Mouse (Mus musculus): ENCODE data around the gene Npy4r. TPM values are rescaled to one million over a fixed set of nuclear protein-coding genes. Genes with fewer than 3 reads are reported as not detected.
A peak's percentile ranks its signal among the peaks of the same experiment; 100 is the strongest.

Npy4r gene
- total RNA-seq, 2 experiments from 2014 or later = 0.20 TPM; not detected in 1

DNA sequence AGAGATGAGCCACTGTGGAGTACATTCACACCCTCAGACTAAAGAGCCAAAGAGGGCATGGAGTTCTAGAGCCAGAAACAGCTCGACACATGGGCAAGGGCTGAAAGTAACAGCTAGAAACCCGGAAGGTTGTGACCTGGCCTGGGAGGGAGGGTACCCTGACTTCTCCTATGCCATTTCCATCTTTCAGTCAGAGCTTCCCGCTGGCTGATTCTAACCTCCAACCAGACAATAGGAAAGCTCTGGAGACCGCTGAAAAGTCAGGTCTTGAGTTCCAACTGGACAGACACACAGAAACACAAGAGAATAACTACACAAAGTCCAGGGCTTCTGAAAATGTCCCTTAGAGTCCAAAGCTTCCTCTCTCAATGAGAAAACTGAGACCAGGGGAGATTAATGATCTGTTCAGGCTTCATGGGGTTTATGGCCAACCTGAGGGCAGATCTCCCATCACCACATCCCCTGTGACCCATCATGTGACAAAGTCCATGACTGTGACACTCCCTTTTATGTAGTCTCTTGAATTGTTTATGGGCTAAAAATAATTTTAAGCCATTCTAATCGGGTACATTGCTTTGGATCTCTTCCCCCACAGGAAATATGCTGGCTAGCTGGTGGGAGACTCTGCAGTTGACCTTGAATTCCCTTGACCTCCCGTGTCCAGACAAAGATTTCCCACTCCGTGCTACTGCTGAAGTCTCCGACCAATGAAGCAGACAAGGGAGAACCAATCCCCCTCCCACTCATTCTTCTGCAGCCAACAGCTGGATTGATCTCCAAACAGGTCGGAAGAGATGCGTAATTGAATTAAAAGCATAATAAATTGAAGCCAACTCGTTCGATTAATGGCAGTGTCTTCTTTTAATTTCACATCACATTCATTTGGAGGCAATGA is 32.0 kb downstream of the Npy4r start:
- no peak for DNase-seq (ENCODE audit: low spot score in 2 of 2)

DNA sequence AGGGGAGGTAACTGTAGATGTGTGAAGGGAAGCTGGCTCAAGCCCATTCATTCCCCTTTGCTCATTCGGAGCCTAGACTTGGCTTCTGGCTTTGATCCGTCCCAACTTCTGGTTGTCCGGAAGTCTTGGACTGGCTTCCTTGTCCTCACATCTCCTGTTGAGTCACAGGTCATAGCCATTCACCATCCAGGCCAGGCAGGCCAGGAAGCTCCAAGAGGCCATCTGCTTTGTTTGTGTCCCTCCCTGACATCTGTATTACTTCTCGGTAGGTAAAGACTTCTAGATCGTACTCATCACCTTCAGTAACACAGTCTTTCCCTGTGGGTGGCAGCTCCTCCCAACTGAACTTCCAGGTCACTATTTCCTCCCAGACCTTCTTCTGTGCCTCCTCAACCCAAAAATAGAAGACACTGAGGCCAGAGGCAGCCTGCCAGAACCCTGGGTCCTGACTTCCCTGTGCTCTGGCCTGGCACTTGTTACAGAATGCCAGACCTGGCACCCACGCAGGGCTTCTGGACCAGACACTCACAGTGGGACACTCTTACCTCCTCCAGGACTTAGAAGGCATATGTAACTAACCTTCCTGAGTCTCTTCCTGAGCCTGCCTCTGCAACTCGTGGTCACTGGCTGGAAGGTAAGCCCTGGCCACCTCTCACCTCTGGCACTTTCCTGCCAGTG is 33.1 kb downstream of the Npy4r start:
- no peak for DNase-seq (ENCODE audit: low spot score in 2 of 2)

DNA sequence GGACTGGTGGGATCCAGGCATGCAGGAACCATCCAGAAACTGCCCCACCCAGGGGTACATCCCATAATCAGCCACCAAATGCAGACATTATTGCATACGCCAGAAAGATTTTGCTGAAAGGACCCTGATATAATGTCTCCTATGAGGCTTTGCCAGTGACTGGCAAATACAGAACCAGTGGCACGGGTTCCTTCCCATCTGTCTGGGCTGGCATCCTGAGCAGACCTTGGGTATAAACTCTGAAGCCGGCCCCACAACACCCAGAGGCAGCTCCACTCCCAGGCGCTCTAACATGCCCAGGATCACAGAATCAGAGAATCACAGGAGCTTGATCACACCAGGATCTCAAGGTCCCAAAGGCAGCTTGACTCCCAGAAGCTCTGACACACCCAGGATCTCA is 38.0 kb downstream of the Npy4r start:
- no peak for DNase-seq (ENCODE audit: low spot score in 2 of 2)

DNA sequence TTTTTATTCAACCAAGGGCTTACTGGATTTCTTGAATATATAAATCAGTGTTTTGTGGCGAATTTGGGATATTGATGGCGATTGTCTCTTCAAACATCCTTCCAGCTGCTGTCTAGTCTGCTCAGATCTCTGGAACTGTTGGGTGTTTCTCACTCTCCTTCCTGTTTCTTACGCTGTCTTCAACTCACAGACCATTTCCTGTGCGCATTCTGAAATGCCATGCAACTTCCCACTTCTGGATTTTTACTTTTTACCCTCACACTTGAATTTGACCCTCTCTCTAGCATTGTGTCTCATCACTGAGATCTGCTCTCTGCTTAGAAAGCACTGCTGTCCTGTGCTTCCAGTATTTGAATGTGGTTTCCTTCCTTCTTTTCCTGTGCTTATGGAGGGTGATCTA is 44.7 kb downstream of the Npy4r start:
- DNase-seq (ENCODE audit: low spot score in 2 of 2) = no peak

DNA sequence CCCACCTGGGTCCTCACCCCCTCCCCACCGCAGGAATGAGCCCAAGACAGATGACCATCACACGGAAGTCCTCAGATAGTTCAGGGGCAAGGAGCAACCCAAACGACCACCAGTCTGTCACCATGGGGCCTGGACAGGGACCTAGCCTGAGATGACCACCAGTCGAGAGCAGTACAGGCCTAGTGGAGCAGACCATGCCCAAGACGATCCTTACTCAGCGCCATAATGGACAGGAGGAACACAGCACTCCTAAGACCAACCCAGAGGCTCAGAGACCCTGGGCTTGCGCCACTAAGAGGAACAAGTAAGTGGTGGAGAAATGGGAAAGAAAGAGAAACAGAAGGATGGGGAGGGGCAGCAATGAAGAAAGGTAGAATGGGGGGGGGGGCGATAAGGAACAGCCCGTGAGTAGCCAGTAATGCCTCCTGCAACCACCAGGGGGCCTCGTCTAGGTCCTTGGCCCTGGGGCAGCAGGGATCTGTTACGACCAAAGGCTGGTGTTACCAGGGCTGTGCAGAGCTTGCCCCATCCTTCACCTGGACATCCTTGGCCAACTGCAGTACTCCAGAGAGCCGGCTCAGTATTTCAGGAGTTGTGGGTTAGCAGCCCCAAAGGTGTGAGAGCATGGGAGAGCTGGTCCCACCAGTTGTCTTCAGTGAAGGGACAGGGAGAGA is 45.8 kb downstream of the Npy4r start:
- peak in 1 of 2 experiments; percentile 26 for DNase-seq (ENCODE audit: low spot score in 2 of 2)

DNA sequence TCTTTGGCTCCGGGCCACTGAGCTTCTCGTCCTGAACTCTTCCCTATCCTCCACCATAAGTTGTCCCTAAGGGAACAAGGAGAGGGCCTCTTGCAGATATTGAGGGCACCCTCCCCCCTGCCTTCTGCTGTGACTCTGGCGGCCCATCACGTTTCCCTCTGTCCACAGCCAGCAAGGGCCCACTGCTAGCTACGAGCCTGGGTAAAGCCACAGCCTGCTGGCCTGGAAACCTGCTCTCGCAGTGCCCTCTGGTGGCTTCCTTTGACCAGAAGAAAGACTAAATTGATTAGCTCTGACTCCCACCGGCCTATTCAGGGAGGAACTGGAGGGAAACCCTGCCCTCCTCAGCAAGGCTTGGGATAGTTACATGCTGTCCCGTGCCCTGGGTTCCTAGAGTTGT is 47.4 kb downstream of the Npy4r start:
- peak; percentile 30 for DNase-seq (ENCODE audit: low spot score in 2 of 2)

DNA sequence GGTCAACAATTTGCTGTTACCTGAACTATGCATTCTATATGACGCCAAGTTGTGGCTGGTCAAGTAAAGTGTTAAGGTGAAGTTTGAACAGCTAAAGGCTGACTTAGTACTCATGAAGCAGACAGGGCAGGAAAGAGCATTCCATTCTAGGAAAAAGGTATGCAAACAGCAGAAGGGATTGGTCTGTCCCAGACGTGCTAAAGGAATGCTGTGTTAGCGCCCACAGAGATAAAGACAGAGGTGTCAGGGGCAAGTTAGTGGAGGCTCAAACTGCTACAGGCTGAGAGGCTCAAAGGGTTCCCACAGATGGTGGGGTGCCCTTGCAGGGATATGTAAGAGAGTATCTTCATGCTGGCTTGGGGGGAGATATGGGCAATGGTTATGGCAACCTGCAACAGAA is 48.4 kb downstream of the Npy4r start:
- DNase-seq (ENCODE audit: low spot score in 2 of 2) = no peak

DNA sequence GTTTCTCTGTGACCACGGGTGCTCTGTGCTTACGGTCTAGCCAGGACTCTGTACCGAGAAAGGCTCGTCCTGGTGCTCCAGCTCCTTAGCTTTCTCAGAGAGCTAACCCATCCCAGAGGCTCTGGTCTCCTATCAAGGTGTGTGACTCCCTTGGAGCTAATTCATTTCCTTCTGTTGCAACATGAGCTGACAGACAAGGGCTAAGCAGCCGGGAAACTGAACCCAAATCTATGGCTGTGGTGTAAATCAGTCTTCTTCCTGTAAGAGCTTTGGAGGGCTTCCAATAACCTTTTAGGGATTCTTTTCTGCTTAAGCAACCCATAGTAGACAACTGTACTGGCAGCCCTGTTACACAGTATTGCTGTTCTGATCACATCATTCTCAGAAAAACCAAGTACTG is 49.7 kb downstream of the Npy4r start, which contains the start of gene A630023A22Rik:
TSS of gene A630023A22Rik (minus strand) at position 154 of the 400 bp plus-strand sequence.
- no peak for DNase-seq (ENCODE audit: low spot score in 2 of 2)

DNA sequence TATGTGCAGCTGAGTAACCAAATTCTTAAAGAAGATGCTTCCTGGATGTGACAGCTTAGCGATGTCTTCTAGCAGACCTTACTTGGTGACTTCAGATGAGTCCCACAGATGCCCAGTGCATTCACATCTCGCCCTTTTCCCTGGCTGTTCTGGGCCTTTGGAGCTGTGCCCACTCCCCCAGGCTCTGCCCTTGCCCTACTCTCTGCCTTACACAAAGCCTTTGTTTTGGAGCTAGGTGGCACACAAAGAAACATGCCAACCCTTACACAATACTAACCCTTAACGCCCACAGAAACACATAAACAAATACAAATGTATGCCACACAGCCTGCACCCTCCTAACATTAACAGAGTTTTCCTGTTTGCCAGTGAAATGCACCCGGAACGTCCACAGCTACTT is 56.1 kb downstream of the Npy4r start:
- no peak for DNase-seq (ENCODE audit: low spot score in 2 of 2)

Other genes with a start within 250 kb of the Npy4r start
- 10 to 100 TPM; 10.9 to 11.6 TPM for gene Gdf10, start 228.9 kb downstream of the Npy4r start, total RNA-seq (2021)
- 1 to 10 TPM in 1 of 2 experiments, under 1 TPM in 1; 0.25 to 1.5 TPM for gene Gdf2, start 211.4 kb downstream of the Npy4r start, total RNA-seq (2021)
- gene Rbp3, start 198.5 kb downstream of the Npy4r start, total RNA-seq (2021) = not detected
- gene Zfp488, start 173.7 kb downstream of the Npy4r start, total RNA-seq (2021) = under 1 TPM; 0.08 to 0.17 TPM
- not detected for gene Gm30083, start 137.3 kb downstream of the Npy4r start, total RNA-seq (2021)
- gene Gm5460, start 135.7 kb downstream of the Npy4r start, total RNA-seq (2021) = not detected
- gene Antxrl, start 99.8 kb downstream of the Npy4r start, total RNA-seq (2021) = not detected
- 1 to 10 TPM; 3.7 to 4.0 TPM for gene Anxa8, start 66.5 kb downstream of the Npy4r start, total RNA-seq (2021)
- gene A630023A22Rik, start 49.7 kb downstream of the Npy4r start, total RNA-seq (2021) = not detected
- gene Gprin2, start 49.2 kb upstream of the Npy4r start, total RNA-seq (2021) = 1 to 10 TPM; 3.0 to 3.9 TPM
- 1 to 10 TPM; 1.1 to 1.3 TPM for gene Syt15, start 67.1 kb upstream of the Npy4r start, total RNA-seq (2021)
- gene Shld2, start 158.0 kb upstream of the Npy4r start, total RNA-seq (2021) = 10 to 100 TPM; 12.6 to 16.0 TPM
- 100 to 1,000 TPM; 220 to 286 TPM for gene Glud1, start 158.2 kb upstream of the Npy4r start, total RNA-seq (2021)
- gene Fam25c, start 202.9 kb upstream of the Npy4r start, total RNA-seq (2021) = not detected
- gene Sncg, start 222.3 kb upstream of the Npy4r start, total RNA-seq (2021) = 10 to 100 TPM; 17.2 to 45.8 TPM
- gene Mmrn2, start 223.0 kb upstream of the Npy4r start, total RNA-seq (2021) = 10 to 100 TPM; 26.0 to 28.3 TPM

All from adrenal gland, postnatal 4 days (tissue).